Mouse (Mus musculus): Measurements from ENCODE around the gene Olfr1364. TPM values are rescaled to one million over a fixed set of nuclear protein-coding genes. Genes with fewer than 3 reads are reported as not detected.

The Olfr1364 gene
- total RNA-seq, 1 experiment: not detected

GRCm38 (mm10) chr13:21550416-21551110 lies 31.0 kb downstream of the Olfr1364 start:
- Histone ChIP-seq H3K4me1 (ENCODE audit: control insufficient read depth in 2 of 2, insufficient read depth in 2 of 2, low read length in 2 of 2, poor library complexity in 1 of 2) (no peaks in the 10 kb centered on the region), H3K9me3 (ENCODE audit: control insufficient read depth, insufficient read depth, low read depth, low read length) (no peaks in the 10 kb centered on the region), H3K9ac (ENCODE audit: insufficient read depth, low read depth, low read length, poor library complexity, severe bottlenecking) (no peak overlapping the region), H3K36me3 (ENCODE audit: control insufficient read depth, insufficient read depth, low read length, poor library complexity, severe bottlenecking) (no peaks in the 10 kb centered on the region), H3K4me3 (ENCODE audit: insufficient read depth in 1 of 2, low read depth in 1 of 2, low read length in 2 of 2, poor library complexity in 1 of 2, severe bottlenecking in 1 of 2) (no peak overlapping the region), H3K27ac (ENCODE audit: insufficient read depth, low read depth, low read length, poor library complexity, severe bottlenecking) (no peak overlapping the region)
- in situ Hi-C loops (cut with MboI; ENCODE audit: low sequenced_read_pairs in 2 of 2, unreplicated experiment in 2 of 2): no loop called here
- TF ChIP-seq ZC3H11A (IDR thresholded peaks at IDR 0.05; ENCODE audit: borderline replicate concordance, low read depth, low read length) (no peak), HCFC1 (IDR thresholded peaks at IDR 0.05; ENCODE audit: borderline replicate concordance, insufficient read depth, low read length) (no peak), CHD2 (IDR thresholded peaks at IDR 0.05; ENCODE audit: low read depth, low read length) (no peak), MAFK (IDR thresholded peaks at IDR 0.05; ENCODE audit: insufficient read depth, low read depth, low read length) (no peak), ZNF384 (IDR thresholded peaks at IDR 0.05; ENCODE audit: low read depth, low read length) (no peak)
- DNase-seq (ENCODE audit: low read depth, low spot score): no peak

DNA sequence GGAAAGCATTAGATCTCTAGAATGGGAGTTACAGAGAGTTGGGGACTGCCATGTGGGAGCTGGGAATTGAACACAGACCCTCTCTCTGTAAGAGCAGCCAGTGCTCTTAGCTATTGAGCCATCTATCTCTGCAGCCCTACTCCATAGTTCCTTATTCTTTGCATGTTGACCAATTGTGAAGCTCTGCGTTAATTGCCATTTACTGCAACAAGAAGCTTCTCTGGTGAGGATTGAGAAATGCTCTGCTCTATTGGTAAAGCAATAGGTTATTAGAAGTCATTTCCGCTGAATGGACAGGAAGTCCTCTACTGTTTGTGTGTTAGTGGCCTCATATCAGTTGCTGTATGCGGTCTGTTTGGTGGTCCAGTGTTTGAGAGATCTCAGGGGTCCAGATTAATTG lies 32.1 kb downstream of the Olfr1364 start:
- no peak for TF ChIP-seq ZC3H11A (IDR thresholded peaks at IDR 0.05; ENCODE audit: borderline replicate concordance, low read depth, low read length)
- TF ChIP-seq MAFK (IDR thresholded peaks at IDR 0.05; ENCODE audit: insufficient read depth, low read depth, low read length): no peak
- no peak for TF ChIP-seq HCFC1 (IDR thresholded peaks at IDR 0.05; ENCODE audit: borderline replicate concordance, insufficient read depth, low read length)
- TF ChIP-seq ZNF384 (IDR thresholded peaks at IDR 0.05; ENCODE audit: low read depth, low read length): no peak
- TF ChIP-seq CHD2 (IDR thresholded peaks at IDR 0.05; ENCODE audit: low read depth, low read length): no peak
- no peak overlapping the region for H3K4me3 ChIP-seq (ENCODE audit: insufficient read depth in 1 of 2, low read depth in 1 of 2, low read length in 2 of 2, poor library complexity in 1 of 2, severe bottlenecking in 1 of 2)
- H3K9ac ChIP-seq (ENCODE audit: insufficient read depth, low read depth, low read length, poor library complexity, severe bottlenecking): no peak overlapping the region
- no peaks in the 10 kb centered on the region for H3K9me3 ChIP-seq (ENCODE audit: control insufficient read depth, insufficient read depth, low read depth, low read length)
- no peaks in the 10 kb centered on the region for H3K36me3 ChIP-seq (ENCODE audit: control insufficient read depth, insufficient read depth, low read length, poor library complexity, severe bottlenecking)
- no peaks in the 10 kb centered on the region for H3K4me1 ChIP-seq (ENCODE audit: control insufficient read depth in 2 of 2, insufficient read depth in 2 of 2, low read length in 2 of 2, poor library complexity in 1 of 2)
- DNase-seq (ENCODE audit: low read depth, low spot score): no peak
- no peak overlapping the region for H3K27ac ChIP-seq (ENCODE audit: insufficient read depth, low read depth, low read length, poor library complexity, severe bottlenecking)
- in situ Hi-C loops (cut with MboI; ENCODE audit: low sequenced_read_pairs in 2 of 2, unreplicated experiment in 2 of 2): no loop called here

GRCm38 (mm10) chr13:21542708-21543107 lies 38.9 kb downstream of the Olfr1364 start, which contains the start of gene Olfr1366:
Gene Olfr1366, minus strand, starts transcription at chr13:21542808.
- DNase-seq (ENCODE audit: low read depth, low spot score): no peak
- Histone ChIP-seq H3K27ac (ENCODE audit: insufficient read depth, low read depth, low read length, poor library complexity, severe bottlenecking) (no peak within 1 kb of the TSS), H3K9ac (ENCODE audit: insufficient read depth, low read depth, low read length, poor library complexity, severe bottlenecking) (no peak within 1 kb of the TSS), H3K4me1 (ENCODE audit: control insufficient read depth in 2 of 2, insufficient read depth in 2 of 2, low read length in 2 of 2, poor library complexity in 1 of 2) (no peaks in the 10 kb centered on the region), H3K4me3 (ENCODE audit: insufficient read depth in 1 of 2, low read depth in 1 of 2, low read length in 2 of 2, poor library complexity in 1 of 2, severe bottlenecking in 1 of 2) (no peak within 1 kb of the TSS), H3K9me3 (ENCODE audit: control insufficient read depth, insufficient read depth, low read depth, low read length) (no peaks in the 10 kb centered on the region), H3K36me3 (ENCODE audit: control insufficient read depth, insufficient read depth, low read length, poor library complexity, severe bottlenecking) (no peaks in the 10 kb centered on the region)
- TF ChIP-seq CHD2 (IDR thresholded peaks at IDR 0.05; ENCODE audit: low read depth, low read length) (no peak), MAFK (IDR thresholded peaks at IDR 0.05; ENCODE audit: insufficient read depth, low read depth, low read length) (no peak), HCFC1 (IDR thresholded peaks at IDR 0.05; ENCODE audit: borderline replicate concordance, insufficient read depth, low read length) (no peak), ZNF384 (IDR thresholded peaks at IDR 0.05; ENCODE audit: low read depth, low read length) (no peak), ZC3H11A (IDR thresholded peaks at IDR 0.05; ENCODE audit: borderline replicate concordance, low read depth, low read length) (no peak)
- in situ Hi-C loops (cut with MboI; ENCODE audit: low sequenced_read_pairs in 2 of 2, unreplicated experiment in 2 of 2): no loop called here

DNA sequence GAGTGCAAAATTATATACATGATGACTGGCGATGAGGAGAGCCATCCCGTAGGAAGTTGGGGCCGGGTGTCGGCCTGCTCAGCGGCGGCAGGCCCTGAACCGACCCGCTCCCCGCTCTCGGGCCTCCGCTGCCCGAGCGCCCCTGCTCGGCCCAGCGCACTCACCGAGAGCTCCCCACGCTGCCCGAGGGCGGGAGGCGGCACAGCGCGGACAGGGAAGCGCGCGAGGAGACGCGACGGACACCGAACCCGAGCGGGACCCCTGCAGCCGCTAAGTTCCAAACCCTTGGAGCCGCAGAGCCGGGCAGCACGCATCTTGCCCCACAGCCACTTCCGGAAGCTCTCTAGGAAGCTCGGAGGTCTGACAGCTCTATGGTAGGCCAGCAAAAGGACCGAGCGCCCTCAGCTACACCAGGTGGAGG lies 50.8 kb downstream of the Olfr1364 start, which contains the start of gene Zkscan8:
Zkscan8 (minus strand) TSS at position 340 of the 421 bp plus-strand sequence.
- H3K9me3 ChIP-seq (ENCODE audit: control insufficient read depth, insufficient read depth, low read depth, low read length): no peaks in the 10 kb centered on the region
- H3K36me3 ChIP-seq (ENCODE audit: control insufficient read depth, insufficient read depth, low read length, poor library complexity, severe bottlenecking): 0 out of 2 replicates have a peak, but pooled peaks cover 5% of the 10 kb centered on the region
- peak; percentile 76; the same call in 1 of the 2 replicates for TF ChIP-seq HCFC1 (IDR thresholded peaks at IDR 0.05; ENCODE audit: borderline replicate concordance, insufficient read depth, low read length)
- TF ChIP-seq ZC3H11A (IDR thresholded peaks at IDR 0.05; ENCODE audit: borderline replicate concordance, low read depth, low read length): no peak
- in situ Hi-C loops (cut with MboI; ENCODE audit: low sequenced_read_pairs in 2 of 2, unreplicated experiment in 2 of 2): no loop called here
- peak within 1 kb of the TSS; percentile 100 for H3K9ac ChIP-seq (ENCODE audit: insufficient read depth, low read depth, low read length, poor library complexity, severe bottlenecking)
- peak within 1 kb of the TSS; percentile 85 to 100 for H3K4me3 ChIP-seq (ENCODE audit: insufficient read depth in 1 of 2, low read depth in 1 of 2, low read length in 2 of 2, poor library complexity in 1 of 2, severe bottlenecking in 1 of 2)
- H3K4me1 ChIP-seq (ENCODE audit: control insufficient read depth in 2 of 2, insufficient read depth in 2 of 2, low read length in 2 of 2, poor library complexity in 1 of 2): 0 out of 4 replicates have a peak, but pooled peaks cover 0 to 2% of the 10 kb centered on the region in 2 experiments
- DNase-seq (ENCODE audit: low read depth, low spot score): peak; percentile 81
- peak within 1 kb of the TSS; percentile 75 for H3K27ac ChIP-seq (ENCODE audit: insufficient read depth, low read depth, low read length, poor library complexity, severe bottlenecking)
